Mouse (Mus musculus) heart, embryonic 10.5 days (tissue): ENCODE measurements at regions not wholly inside any gene's neighbourhood (a gene's known extent, or its start where the extent isn't known, plus 50 kb on each side); places are given as distances from the start of the nearest gene placed in this dataset.

Experiments
- DNase-seq: peaks from one replicate; pipeline ENCODE4 v3.0.0-alpha.2; 2017; ENCODE audit warnings: low spot score
- H3K27ac ChIP-seq: fragments of 300-500 bp; sonication (generic); 2 replicates; pipeline ENCODE4 v1.5.1; 2016; ENCODE audit warnings: mild to moderate bottlenecking
- H3K27me3 ChIP-seq: fragments of 300-500 bp; sonication (generic); 2 replicates; pipeline ENCODE4 v1.6.1; 2016; ENCODE audit warnings: mild to moderate bottlenecking; ENCODE audit not compliant: poor library complexity, insufficient read depth, severe bottlenecking
- H3K36me3 ChIP-seq: fragments of 300-500 bp; sonication (generic); 2 replicates; pipeline ENCODE4 v1.6.1; 2016; ENCODE audit warnings: mild to moderate bottlenecking, moderate library complexity
- H3K4me1 ChIP-seq: fragments of 300-500 bp; sonication (generic); 2 replicates; pipeline ENCODE4 v1.6.1; 2016; ENCODE audit warnings: mild to moderate bottlenecking
- H3K4me3 ChIP-seq: fragments of 300-500 bp; sonication (generic); 2 replicates; pipeline ENCODE4 v1.5.1; 2016; ENCODE audit warnings: mild to moderate bottlenecking, moderate library complexity
- H3K9me3 ChIP-seq: fragments of 300-500 bp; sonication (generic); 2 replicates; pipeline ENCODE4 v1.6.1; 2016; ENCODE audit warnings: mild to moderate bottlenecking, moderate library complexity
- WGBS: fragments of 180-500 bp; shearing (Covaris S2); methylation state at CpG from one replicate; pipeline ENCODE4 v1.1.7; 2016; 5-methylcytosine and 5-hydroxymethylcytosine counted together

DNA sequence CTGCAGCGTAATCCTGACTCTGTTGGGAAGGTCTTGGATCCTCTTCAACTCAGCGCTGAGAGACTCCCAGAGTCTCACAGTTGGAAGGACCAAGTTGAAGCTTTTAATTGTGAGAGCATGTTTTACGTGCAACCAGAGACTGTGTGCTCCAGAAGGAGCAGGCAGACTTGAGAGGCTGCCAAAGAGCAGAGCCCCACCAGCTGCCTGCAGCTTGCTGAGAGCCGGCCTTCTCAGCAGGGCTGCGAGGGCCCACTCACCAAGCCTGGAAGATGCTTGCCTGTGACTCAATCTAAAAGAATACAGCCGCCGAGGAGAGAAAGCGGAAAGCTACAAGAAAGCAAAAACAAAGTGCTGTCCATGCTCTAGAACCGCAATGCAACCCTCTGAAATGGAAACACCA is 57.0 kb upstream of the Lama4 start:
- peak; percentile 76 for DNase-seq
- H3K27me3 ChIP-seq = no peaks in the 10 kb centered on the region
- H3K4me3 ChIP-seq = no peak overlapping the region
- no peaks in the 10 kb centered on the region for H3K9me3 ChIP-seq
- WGBS = 31% methylated on average over 9 of the region's 9 CpGs
- no peaks in the 10 kb centered on the region for H3K36me3 ChIP-seq
- H3K4me1 ChIP-seq = peaks cover 12% of the 10 kb centered on the region; the same call in 1 of the 2 replicates
- peak overlapping the region; percentile 68 for H3K27ac ChIP-seq

DNA sequence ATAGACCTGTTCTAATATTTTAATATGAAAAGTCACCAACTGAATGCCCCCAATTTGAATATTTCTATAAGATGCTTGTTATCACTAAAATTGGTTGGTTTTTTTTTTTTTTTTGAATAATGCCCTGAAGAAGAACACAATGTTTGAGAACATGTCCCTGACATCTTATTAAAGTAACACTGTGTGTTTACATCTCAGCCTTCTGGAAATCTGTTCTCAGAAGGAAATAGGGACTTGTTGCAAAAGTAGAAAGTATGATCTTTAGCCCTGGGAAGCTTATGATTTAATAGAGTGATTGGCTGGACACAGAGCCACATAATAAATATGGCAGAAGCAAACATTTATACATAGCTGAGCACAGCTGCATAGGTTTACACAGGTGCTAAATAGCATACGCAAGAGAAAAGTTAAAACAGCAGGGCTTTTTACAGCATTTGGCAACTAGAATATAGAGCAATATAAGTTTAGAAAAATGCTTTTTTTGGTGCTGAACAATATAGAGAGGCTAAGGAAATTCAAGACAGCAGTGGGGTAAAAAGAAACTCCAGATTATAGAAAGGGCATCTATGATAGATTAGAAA is 56.1 kb upstream of the Lama4 start:
- 94% methylated on average over 1 of the region's 1 CpGs for whole genome bisulfite sequencing
- no peak for DNase-seq

DNA sequence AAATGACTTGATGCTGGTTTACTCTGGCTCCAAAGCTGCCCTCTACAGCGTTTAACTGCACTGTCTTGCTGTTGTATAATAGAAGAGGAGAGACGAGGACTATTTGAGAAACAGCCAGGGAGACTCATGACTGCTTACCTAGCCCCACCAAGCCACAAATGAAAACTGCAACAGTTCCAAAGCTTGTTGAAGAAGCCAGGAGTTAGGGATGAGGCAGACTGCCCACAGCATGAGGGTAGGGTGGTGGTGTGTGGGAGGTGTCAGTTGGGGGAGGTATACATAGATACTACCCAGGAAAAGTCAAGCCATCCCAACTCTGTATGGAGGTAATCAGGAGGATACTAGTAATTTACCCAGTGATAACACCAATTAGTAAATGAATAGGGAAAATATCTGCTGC is 55.5 kb upstream of the Lama4 start:
- H3K4me1 ChIP-seq = peaks cover 12% of the 10 kb centered on the region; the same call in 1 of the 2 replicates
- WGBS = 78% methylated on average over 2 of the region's 2 CpGs
- no peak for DNase-seq
- no peak overlapping the region for H3K4me3 ChIP-seq
- H3K27ac ChIP-seq = no peak overlapping the region
- H3K36me3 ChIP-seq = no peaks in the 10 kb centered on the region
- H3K9me3 ChIP-seq = no peaks in the 10 kb centered on the region
- no peaks in the 10 kb centered on the region for H3K27me3 ChIP-seq

More for the DNA sequence above, 56.1 kb upstream of the Lama4 start:
- H3K27ac ChIP-seq = no peak overlapping the region
- H3K4me1 ChIP-seq = peaks cover 12% of the 10 kb centered on the region; the same call in 1 of the 2 replicates
- H3K27me3 ChIP-seq = no peaks in the 10 kb centered on the region
- H3K36me3 ChIP-seq = no peaks in the 10 kb centered on the region
- H3K4me3 ChIP-seq = no peak overlapping the region
- H3K9me3 ChIP-seq = no peaks in the 10 kb centered on the region

DNA sequence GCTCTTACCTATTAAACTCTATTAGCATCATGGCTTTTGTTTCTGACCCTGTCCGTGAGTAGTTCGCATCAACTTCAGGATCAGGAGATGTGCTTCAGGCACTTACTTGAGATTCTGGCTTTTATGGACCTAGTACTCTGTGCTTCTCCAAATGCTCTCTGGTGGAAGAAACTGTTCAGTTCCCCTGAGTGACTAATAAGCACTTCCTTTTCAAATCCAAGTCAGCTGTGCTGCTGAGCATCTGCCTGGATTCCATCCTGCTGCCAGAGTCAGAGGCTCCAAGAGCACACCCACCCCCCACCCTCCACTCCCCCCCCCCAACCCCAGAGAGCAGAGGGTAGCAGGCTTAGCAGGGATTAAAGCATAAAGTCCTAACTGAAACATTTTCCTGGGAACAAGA is 52.3 kb upstream of the Lama4 start:
- no peaks in the 10 kb centered on the region for H3K27me3 ChIP-seq
- 86% methylated on average over 2 of the region's 2 CpGs for WGBS
- H3K9me3 ChIP-seq = no peaks in the 10 kb centered on the region
- no peak overlapping the region for H3K27ac ChIP-seq
- no peaks in the 10 kb centered on the region for H3K36me3 ChIP-seq
- no peak for DNase-seq
- H3K4me3 ChIP-seq = no peak overlapping the region
- peaks cover 8% of the 10 kb centered on the region; the same call in 1 of the 2 replicates for H3K4me1 ChIP-seq
